Mouse (Mus musculus): ENCODE results near the gene Msl1. TPM values are rescaled to one million over a fixed set of nuclear protein-coding genes. Genes with fewer than 3 reads are reported as not detected.
A peak's percentile ranks its signal among the peaks of the same experiment; 100 is the strongest.

Msl1 gene
- polyA plus RNA-seq, 1 experiment from 2014 or later: 19.4 TPM

GRCm38 (mm10) chr11:98829091-98829775 lies 33.9 kb downstream of the Msl1 start:
- no peaks in the 10 kb centered on the region for H3K9me3 ChIP-seq (ENCODE audit: control insufficient read depth, low read length)
- peaks cover 72% of the 10 kb centered on the region for H3K36me3 ChIP-seq (ENCODE audit: control insufficient read depth, insufficient read depth, low read length)
- whole genome bisulfite sequencing: 66% methylated on average over 12 of the region's 12 CpGs
- H3K4me1 ChIP-seq (replicated peaks; ENCODE audit: control insufficient read depth, insufficient read depth, low read length): no peaks in the 10 kb centered on the region
- H3K4me2 ChIP-seq (ENCODE audit: low read depth, low read length): no peak overlapping the region
- no peak overlapping the region for H3K9ac ChIP-seq (ENCODE audit: low read length)
- no peaks in the 10 kb centered on the region for H3K27me3 ChIP-seq (ENCODE audit: control insufficient read depth, insufficient read depth, low read depth, low read length)
- no peak; the same call in 1 of the 2 replicates for ATAC-seq (ENCODE audit: low read depth)
- H3K27ac ChIP-seq (ENCODE audit: low read length): no peak overlapping the region
- H3K4me3 ChIP-seq (ENCODE audit: low read length): no peak overlapping the region

- Histone ChIP-seq H3K36me3 (ENCODE audit: control insufficient read depth, insufficient read depth, low read length) (peaks cover 68% of the 10 kb centered on the region), H3K4me2 (ENCODE audit: low read depth, low read length) (no peak overlapping the region), H3K9me3 (ENCODE audit: control insufficient read depth, low read length) (no peaks in the 10 kb centered on the region), H3K4me1 (replicated peaks; ENCODE audit: control insufficient read depth, insufficient read depth, low read length) (no peaks in the 10 kb centered on the region), H3K9ac (ENCODE audit: low read length) (no peak overlapping the region), H3K27ac (ENCODE audit: low read length) (no peak overlapping the region), H3K27me3 (ENCODE audit: control insufficient read depth, insufficient read depth, low read depth, low read length) (no peaks in the 10 kb centered on the region), H3K4me3 (ENCODE audit: low read length) (no peak overlapping the region)
- no peak for ATAC-seq (ENCODE audit: low read depth)
- 56% methylated on average over 4 of the region's 4 CpGs for WGBS
Observed at GRCm38 (mm10) chr11:98829875-98830274, 34.6 kb downstream of the Msl1 start.

- Histone ChIP-seq H3K4me1 (replicated peaks; ENCODE audit: control insufficient read depth, insufficient read depth, low read length) (peaks cover 8% of the 10 kb centered on the region; the same call in 1 of the 2 replicates), H3K27me3 (ENCODE audit: control insufficient read depth, insufficient read depth, low read depth, low read length) (peaks cover 8% of the 10 kb centered on the region; the same call in 1 of the 2 replicates), H3K4me2 (ENCODE audit: low read depth, low read length) (no peak overlapping the region), H3K27ac (ENCODE audit: low read length) (no peak overlapping the region), H3K36me3 (ENCODE audit: control insufficient read depth, insufficient read depth, low read length) (peaks cover 31% of the 10 kb centered on the region), H3K9ac (ENCODE audit: low read length) (no peak overlapping the region), H3K4me3 (ENCODE audit: low read length) (no peak overlapping the region), H3K9me3 (ENCODE audit: control insufficient read depth, low read length) (no peaks in the 10 kb centered on the region)
- ATAC-seq (ENCODE audit: low read depth): no peak
- 45% methylated on average over 5 of the region's 5 CpGs for WGBS
Observed at GRCm38 (mm10) chr11:98835296-98835695, 40.0 kb downstream of the Msl1 start.

GRCm38 (mm10) chr11:98835725-98836124 lies 40.4 kb downstream of the Msl1 start:
- Histone ChIP-seq H3K9me3 (ENCODE audit: control insufficient read depth, low read length) (no peaks in the 10 kb centered on the region), H3K4me1 (replicated peaks; ENCODE audit: control insufficient read depth, insufficient read depth, low read length) (peaks cover 8% of the 10 kb centered on the region; the same call in 1 of the 2 replicates), H3K27me3 (ENCODE audit: control insufficient read depth, insufficient read depth, low read depth, low read length) (peaks cover 8% of the 10 kb centered on the region; the same call in 1 of the 2 replicates), H3K27ac (ENCODE audit: low read length) (no peak overlapping the region), H3K4me3 (ENCODE audit: low read length) (no peak overlapping the region), H3K36me3 (ENCODE audit: control insufficient read depth, insufficient read depth, low read length) (peaks cover 31% of the 10 kb centered on the region), H3K4me2 (ENCODE audit: low read depth, low read length) (no peak overlapping the region), H3K9ac (ENCODE audit: low read length) (no peak overlapping the region)
- ATAC-seq (ENCODE audit: low read depth): no peak
- WGBS: 39% methylated on average over 3 of the region's 3 CpGs

GRCm38 (mm10) chr11:98836128-98836527 lies 40.8 kb downstream of the Msl1 start:
- peak overlapping the region; percentile 100 for H3K4me2 ChIP-seq (ENCODE audit: low read depth, low read length)
- H3K36me3 ChIP-seq (ENCODE audit: control insufficient read depth, insufficient read depth, low read length): peaks cover 29% of the 10 kb centered on the region
- H3K4me1 ChIP-seq (replicated peaks; ENCODE audit: control insufficient read depth, insufficient read depth, low read length): peaks cover 8% of the 10 kb centered on the region; the same call in 1 of the 2 replicates
- H3K4me3 ChIP-seq (ENCODE audit: low read length): peak overlapping the region; percentile 70
- H3K9ac ChIP-seq (ENCODE audit: low read length): no peak overlapping the region
- H3K9me3 ChIP-seq (ENCODE audit: control insufficient read depth, low read length): no peaks in the 10 kb centered on the region
- H3K27me3 ChIP-seq (ENCODE audit: control insufficient read depth, insufficient read depth, low read depth, low read length): peaks cover 8% of the 10 kb centered on the region; the same call in 1 of the 2 replicates
- ATAC-seq (ENCODE audit: low read depth): peak; percentile 15; the same call in 1 of the 2 replicates
- H3K27ac ChIP-seq (ENCODE audit: low read length): no peak overlapping the region
- WGBS: 30% methylated on average over 7 of the region's 7 CpGs

GRCm38 (mm10) chr11:98836651-98837141 lies 41.4 kb downstream of the Msl1 start, which contains the start of gene Rapgefl1:
TSS of gene Rapgefl1 (plus strand) at chr11:98836785.
- H3K9ac ChIP-seq (ENCODE audit: low read length): peak within 1 kb of the TSS; percentile 76
- peaks cover 23% of the 10 kb centered on the region for H3K36me3 ChIP-seq (ENCODE audit: control insufficient read depth, insufficient read depth, low read length)
- H3K27ac ChIP-seq (ENCODE audit: low read length): 0 out of 2 replicates have a peak within 1 kb of the TSS, but pooled peaks have one; percentile 29
- H3K4me2 ChIP-seq (ENCODE audit: low read depth, low read length): peak within 1 kb of the TSS; percentile 100
- peaks cover 8% of the 10 kb centered on the region; the same call in 1 of the 2 replicates for H3K27me3 ChIP-seq (ENCODE audit: control insufficient read depth, insufficient read depth, low read depth, low read length)
- H3K4me1 ChIP-seq (replicated peaks; ENCODE audit: control insufficient read depth, insufficient read depth, low read length): peaks cover 8% of the 10 kb centered on the region; the same call in 1 of the 2 replicates
- WGBS: 0% methylated on average over 41 of the region's 48 CpGs
- peak; percentile 95 for ATAC-seq (ENCODE audit: low read depth)
- no peaks in the 10 kb centered on the region for H3K9me3 ChIP-seq (ENCODE audit: control insufficient read depth, low read length)
- H3K4me3 ChIP-seq (ENCODE audit: low read length): peak within 1 kb of the TSS; percentile 70

GRCm38 (mm10) chr11:98837231-98837704 lies 42.0 kb downstream of the Msl1 start:
- peak overlapping the region; percentile 70 for H3K4me3 ChIP-seq (ENCODE audit: low read length)
- peaks cover 8% of the 10 kb centered on the region; the same call in 1 of the 2 replicates for H3K27me3 ChIP-seq (ENCODE audit: control insufficient read depth, insufficient read depth, low read depth, low read length)
- H3K9ac ChIP-seq (ENCODE audit: low read length): peak overlapping the region; percentile 76
- H3K9me3 ChIP-seq (ENCODE audit: control insufficient read depth, low read length): no peaks in the 10 kb centered on the region
- peaks cover 18% of the 10 kb centered on the region for H3K36me3 ChIP-seq (ENCODE audit: control insufficient read depth, insufficient read depth, low read length)
- peak; percentile 26 for ATAC-seq (ENCODE audit: low read depth)
- peaks cover 8% of the 10 kb centered on the region; the same call in 1 of the 2 replicates for H3K4me1 ChIP-seq (replicated peaks; ENCODE audit: control insufficient read depth, insufficient read depth, low read length)
- WGBS: 2% methylated on average over 26 of the region's 29 CpGs
- H3K4me2 ChIP-seq (ENCODE audit: low read depth, low read length): peak overlapping the region; percentile 100
- H3K27ac ChIP-seq (ENCODE audit: low read length): no peak overlapping the region

- Histone ChIP-seq H3K27me3 (ENCODE audit: control insufficient read depth, insufficient read depth, low read depth, low read length) (peaks cover 8% of the 10 kb centered on the region; the same call in 1 of the 2 replicates), H3K9ac (ENCODE audit: low read length) (no peak overlapping the region), H3K4me3 (ENCODE audit: low read length) (no peak overlapping the region), H3K4me1 (replicated peaks; ENCODE audit: control insufficient read depth, insufficient read depth, low read length) (peaks cover 8% of the 10 kb centered on the region; the same call in 1 of the 2 replicates), H3K9me3 (ENCODE audit: control insufficient read depth, low read length) (no peaks in the 10 kb centered on the region), H3K36me3 (ENCODE audit: control insufficient read depth, insufficient read depth, low read length) (peaks cover 11% of the 10 kb centered on the region), H3K27ac (ENCODE audit: low read length) (no peak overlapping the region), H3K4me2 (ENCODE audit: low read depth, low read length) (no peak overlapping the region)
- WGBS: 60% methylated on average over 11 of the region's 11 CpGs
- no peak for ATAC-seq (ENCODE audit: low read depth)
Observed at GRCm38 (mm10) chr11:98837917-98838316, 42.6 kb downstream of the Msl1 start.

GRCm38 (mm10) chr11:98838512-98838911 lies 43.2 kb downstream of the Msl1 start:
- no peak overlapping the region for H3K4me2 ChIP-seq (ENCODE audit: low read depth, low read length)
- 62% methylated on average over 9 of the region's 9 CpGs for WGBS

More at GRCm38 (mm10) chr11:98838512-98838911, 43.2 kb downstream of the Msl1 start:
- Histone ChIP-seq H3K27me3 (ENCODE audit: control insufficient read depth, insufficient read depth, low read depth, low read length) (peaks cover 8% of the 10 kb centered on the region; the same call in 1 of the 2 replicates), H3K27ac (ENCODE audit: low read length) (no peak overlapping the region), H3K4me1 (replicated peaks; ENCODE audit: control insufficient read depth, insufficient read depth, low read length) (peaks cover 8% of the 10 kb centered on the region; the same call in 1 of the 2 replicates), H3K9me3 (ENCODE audit: control insufficient read depth, low read length) (no peaks in the 10 kb centered on the region), H3K36me3 (ENCODE audit: control insufficient read depth, insufficient read depth, low read length) (peaks cover 5% of the 10 kb centered on the region), H3K9ac (ENCODE audit: low read length) (no peak overlapping the region), H3K4me3 (ENCODE audit: low read length) (no peak overlapping the region)
- no peak for ATAC-seq (ENCODE audit: low read depth)

Data from lung, embryonic 16.5 days (tissue).